Mouse (Mus musculus) heart, embryonic 12.5 days (tissue): ENCODE measurements around the gene Arl14. TPM values are rescaled to one million over a fixed set of nuclear protein-coding genes. Genes with fewer than 3 reads are reported as not detected.
"Not testable (repeated sequence)": the region's sequence is repeated elsewhere in the genome, so short reads cannot be mapped to it uniquely, and the experiment has no call there.

Experiments used
- ATAC-seq: fragments of 200-750 bp; cut with Nextera tagmentation; 2 replicates; pipeline ENCODE4 v1.8.0; 2017; ENCODE audit warnings: moderate TSS enrichment, moderate library complexity; ENCODE audit not compliant: insufficient number of reproducible peaks, low FRiP score
- H3K27ac ChIP-seq: fragments of 300-500 bp; sonication (generic); 2 replicates; pipeline ENCODE4 v1.5.1; 2016; ENCODE audit warnings: mild to moderate bottlenecking, moderate library complexity; ENCODE audit not compliant: poor library complexity, severe bottlenecking
- H3K27me3 ChIP-seq: fragments of 300-500 bp; sonication (generic); replicated peaks from 2 replicates; pipeline ENCODE4 v1.6.1; 2016; ENCODE audit warnings: mild to moderate bottlenecking, moderate library complexity
- H3K36me3 ChIP-seq: fragments of 300-500 bp; sonication (generic); 2 replicates; pipeline ENCODE4 v1.6.1; 2016; ENCODE audit warnings: mild to moderate bottlenecking, moderate library complexity
- H3K4me1 ChIP-seq: fragments of 300-500 bp; sonication (generic); replicated peaks from 2 replicates; pipeline ENCODE4 v1.6.1; 2016; ENCODE audit warnings: mild to moderate bottlenecking
- H3K4me2 ChIP-seq: fragments of 300-500 bp; sonication (generic); 2 replicates; pipeline ENCODE4 v1.6.1; 2016; ENCODE audit warnings: mild to moderate bottlenecking, moderate library complexity
- H3K4me3 ChIP-seq: fragments of 300-500 bp; sonication (generic); 2 replicates; pipeline ENCODE4 v1.5.1; 2016; ENCODE audit warnings: mild to moderate bottlenecking
- H3K9ac ChIP-seq: fragments of 300-500 bp; sonication (generic); 2 replicates; pipeline ENCODE4 v1.6.1; 2016; ENCODE audit warnings: mild to moderate bottlenecking, moderate library complexity
- H3K9me3 ChIP-seq: fragments of 300-500 bp; sonication (generic); replicated peaks from 2 replicates; pipeline ENCODE4 v1.6.1; 2016; ENCODE audit warnings: mild to moderate bottlenecking, moderate library complexity
- WGBS: fragments of 180-500 bp; shearing (Covaris S2); methylation state at CpG from one replicate; pipeline ENCODE4 v1.1.7; 2016; 5-methylcytosine and 5-hydroxymethylcytosine counted together
- polyA plus RNA-seq: library from polyadenylated mRNA; unstranded; fragments of >200 nt; fragmentation: Nextera tagmentation; extraction: Ambion mirVana; gene quantifications from 2 replicates; pipeline ENCODE4 v1.2.1, GENCODE M21; 2016

Gene Arl14
- polyA plus RNA-seq, 1 experiment from 2014 or later, result not detected

GRCm38 (mm10) chr3:69214566-69214965 is 7.7 kb upstream of the Arl14 start:
- no peaks in the 10 kb centered on the region for H3K36me3 ChIP-seq
- H3K4me1 ChIP-seq, result no peaks in the 10 kb centered on the region
- 82% methylated on average over 5 of the region's 5 CpGs for WGBS
- ATAC-seq, result no peak
- no peaks in the 10 kb centered on the region for H3K27me3 ChIP-seq
- no peak overlapping the region for H3K4me2 ChIP-seq
- H3K4me3 ChIP-seq, result no peak overlapping the region
- no peak overlapping the region for H3K27ac ChIP-seq
- no peaks in the 10 kb centered on the region for H3K9me3 ChIP-seq
- no peak overlapping the region for H3K9ac ChIP-seq

- Histone ChIP-seq H3K9ac (no peak overlapping the region), H3K4me1 (peaks cover 8% of the 10 kb centered on the region), H3K36me3 (no peaks in the 10 kb centered on the region), H3K4me2 (no peak overlapping the region), H3K4me3 (no peak overlapping the region), H3K9me3 (no peaks in the 10 kb centered on the region), H3K27me3 (no peaks in the 10 kb centered on the region), H3K27ac (no peak overlapping the region)
- 88% methylated on average over 14 of the region's 14 CpGs for WGBS
- no peak for ATAC-seq
These were observed 282 bp downstream of the Arl14 start for GRCm38 (mm10) chr3:69222502-69222900.

- no peak overlapping the region for H3K9ac ChIP-seq
- no peaks in the 10 kb centered on the region for H3K27me3 ChIP-seq
- 88% methylated on average over 7 of the region's 7 CpGs for WGBS
- no peak overlapping the region for H3K27ac ChIP-seq
- H3K4me3 ChIP-seq, result no peak overlapping the region
- no peak overlapping the region for H3K4me2 ChIP-seq
- peaks cover 8% of the 10 kb centered on the region for H3K4me1 ChIP-seq
- no peaks in the 10 kb centered on the region for H3K9me3 ChIP-seq
- H3K36me3 ChIP-seq, result no peaks in the 10 kb centered on the region
- ATAC-seq, result no peak
These were observed 768 bp downstream of the Arl14 start for GRCm38 (mm10) chr3:69222987-69223386.

- H3K9ac ChIP-seq, result no peak overlapping the region
- no peak overlapping the region for H3K4me3 ChIP-seq
- ATAC-seq, result no peak
- no peaks in the 10 kb centered on the region for H3K27me3 ChIP-seq
- no peaks in the 10 kb centered on the region for H3K36me3 ChIP-seq
- H3K4me1 ChIP-seq, result peaks cover 8% of the 10 kb centered on the region
- no peak overlapping the region for H3K27ac ChIP-seq
- no peaks in the 10 kb centered on the region for H3K9me3 ChIP-seq
- H3K4me2 ChIP-seq, result no peak overlapping the region
- 77% methylated on average over 8 of the region's 8 CpGs for WGBS
These were observed 1.4 kb downstream of the Arl14 start for GRCm38 (mm10) chr3:69223666-69224065.

GRCm38 (mm10) chr3:69225019-69225418 is 2.8 kb downstream of the Arl14 start:
- Histone ChIP-seq H3K4me1 (peaks cover 8% of the 10 kb centered on the region), H3K27me3 (no peaks in the 10 kb centered on the region), H3K4me2 (no peak overlapping the region), H3K27ac (no peak overlapping the region), H3K9ac (no peak overlapping the region), H3K4me3 (no peak overlapping the region), H3K9me3 (no peaks in the 10 kb centered on the region), H3K36me3 (no peaks in the 10 kb centered on the region)
- no peak for ATAC-seq

- H3K9ac ChIP-seq, result no peak overlapping the region
- no peak for ATAC-seq
- H3K4me3 ChIP-seq, result no peak overlapping the region
- 37% methylated on average over 2 of the region's 2 CpGs for WGBS
- no peak overlapping the region for H3K27ac ChIP-seq
- peaks cover 8% of the 10 kb centered on the region for H3K4me1 ChIP-seq
- H3K36me3 ChIP-seq, result no peaks in the 10 kb centered on the region
- H3K27me3 ChIP-seq, result no peaks in the 10 kb centered on the region
- no peak overlapping the region for H3K4me2 ChIP-seq
- H3K9me3 ChIP-seq, result no peaks in the 10 kb centered on the region
These were observed 4.3 kb downstream of the Arl14 start for GRCm38 (mm10) chr3:69226496-69226895.

GRCm38 (mm10) chr3:69228002-69228401 is 5.8 kb downstream of the Arl14 start:
- H3K9ac ChIP-seq, result no peak overlapping the region
- no peak overlapping the region for H3K4me2 ChIP-seq
- no peaks in the 10 kb centered on the region for H3K36me3 ChIP-seq
- no peak overlapping the region for H3K27ac ChIP-seq
- H3K4me1 ChIP-seq, result peaks cover 8% of the 10 kb centered on the region
- no peak for ATAC-seq
- no peak overlapping the region for H3K4me3 ChIP-seq
- no peaks in the 10 kb centered on the region for H3K27me3 ChIP-seq
- H3K9me3 ChIP-seq, result no peaks in the 10 kb centered on the region
- WGBS, result 85% methylated on average over 1 of the region's 1 CpGs

- no peak overlapping the region for H3K9ac ChIP-seq
- H3K4me3 ChIP-seq, result no peak overlapping the region
- no peak overlapping the region for H3K4me2 ChIP-seq
- H3K36me3 ChIP-seq, result no peaks in the 10 kb centered on the region
- ATAC-seq, result no peak
- H3K4me1 ChIP-seq, result no peaks in the 10 kb centered on the region; the same call in 1 of the 2 replicates
- WGBS, result 86% methylated on average over 14 of the region's 14 CpGs
- no peak overlapping the region for H3K27ac ChIP-seq
- no peaks in the 10 kb centered on the region for H3K27me3 ChIP-seq
- no peaks in the 10 kb centered on the region for H3K9me3 ChIP-seq
These were observed 9.4 kb downstream of the Arl14 start for GRCm38 (mm10) chr3:69231522-69232138.

- 77% methylated on average over 10 of the region's 10 CpGs for WGBS
These were observed 11.5 kb downstream of the Arl14 start for GRCm38 (mm10) chr3:69233552-69234189.

GRCm38 (mm10) chr3:69234525-69234924 is 12.3 kb downstream of the Arl14 start:
- Histone ChIP-seq H3K36me3 (no peaks in the 10 kb centered on the region), H3K9ac (no peak overlapping the region), H3K9me3 (no peaks in the 10 kb centered on the region), H3K4me1 (no peaks in the 10 kb centered on the region), H3K4me2 (no peak overlapping the region), H3K27ac (no peak overlapping the region), H3K27me3 (no peaks in the 10 kb centered on the region), H3K4me3 (no peak overlapping the region)
- WGBS, result 86% methylated on average over 1 of the region's 1 CpGs
- no peak for ATAC-seq

More at GRCm38 (mm10) chr3:69233552-69234189, 11.5 kb downstream of the Arl14 start:
- not testable (repeated sequence) for H3K27me3 ChIP-seq, H3K9ac ChIP-seq, ATAC-seq, H3K36me3 ChIP-seq, H3K4me3 ChIP-seq, H3K9me3 ChIP-seq, H3K4me2 ChIP-seq, H3K4me1 ChIP-seq, H3K27ac ChIP-seq

- Histone ChIP-seq H3K9me3 (no peaks in the 10 kb centered on the region), H3K4me2 (no peak overlapping the region), H3K4me1 (no peaks in the 10 kb centered on the region), H3K36me3 (no peaks in the 10 kb centered on the region), H3K27ac (no peak overlapping the region), H3K27me3 (no peaks in the 10 kb centered on the region), H3K9ac (no peak overlapping the region), H3K4me3 (no peak overlapping the region)
- no peak for ATAC-seq
- 81% methylated on average over 3 of the region's 3 CpGs for WGBS
These were observed 13.6 kb downstream of the Arl14 start for GRCm38 (mm10) chr3:69235806-69236205.

- H3K9me3 ChIP-seq, result no peaks in the 10 kb centered on the region
- no peaks in the 10 kb centered on the region for H3K4me1 ChIP-seq
- WGBS, result 85% methylated on average over 12 of the region's 12 CpGs
- H3K9ac ChIP-seq, result no peak overlapping the region
- no peaks in the 10 kb centered on the region for H3K36me3 ChIP-seq
- H3K27me3 ChIP-seq, result no peaks in the 10 kb centered on the region
- H3K4me3 ChIP-seq, result no peak overlapping the region
- no peak overlapping the region for H3K4me2 ChIP-seq
- no peak overlapping the region for H3K27ac ChIP-seq
- ATAC-seq, result no peak
These were observed 14.3 kb downstream of the Arl14 start for GRCm38 (mm10) chr3:69236491-69236890.
